Mouse (Mus musculus) neutrophil, adult 5-6 weeks (primary cell): ENCODE data around the gene Pgghg. TPM values are rescaled to one million over a fixed set of nuclear protein-coding genes. Genes with fewer than 3 reads are reported as not detected.
"Not testable (repeated sequence)": the region's sequence is repeated elsewhere in the genome, so short reads cannot be mapped to it uniquely, and the experiment has no call there.

Experiments
- ATAC-seq: fragments of 151-379, 151-347 bp; 2 replicates; pipeline ENCODE4 v1.8.0; 2017; ENCODE audit warnings: mild to moderate bottlenecking, moderate TSS enrichment; ENCODE audit not compliant: insufficient number of reproducible peaks, poor library complexity, low FRiP score, severe bottlenecking; ENCODE audit errors: extremely low read depth
- total RNA-seq: library from RNA; stranded (forward); fragments of 200-1000 nt; gene quantifications from 2 replicates; pipeline ENCODE4 v1.2.3, GENCODE M21; 2017

Gene Pgghg
- total RNA-seq, 1 experiment from 2014 or later: 15.0 TPM

DNA sequence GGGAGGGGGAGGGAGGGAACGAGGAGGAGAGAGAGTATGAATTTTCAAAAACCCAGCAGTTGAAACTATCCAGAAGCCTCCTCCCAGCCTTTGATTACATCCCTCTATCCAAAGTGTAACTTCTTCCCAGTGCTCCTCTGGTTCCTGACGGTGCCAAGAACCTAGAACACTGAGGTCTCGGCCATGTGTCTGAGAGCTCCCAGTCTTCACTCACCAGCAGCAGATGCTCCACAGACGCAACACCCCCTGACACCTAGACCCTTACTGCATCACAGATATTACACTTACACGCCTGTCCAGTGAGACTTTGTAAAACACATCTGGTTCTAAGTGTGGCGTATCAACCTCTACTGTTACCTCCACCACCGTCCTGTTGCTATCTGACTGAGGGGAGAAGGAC, 11.2 kb downstream of the Pgghg start:
- ATAC-seq: no peak

DNA sequence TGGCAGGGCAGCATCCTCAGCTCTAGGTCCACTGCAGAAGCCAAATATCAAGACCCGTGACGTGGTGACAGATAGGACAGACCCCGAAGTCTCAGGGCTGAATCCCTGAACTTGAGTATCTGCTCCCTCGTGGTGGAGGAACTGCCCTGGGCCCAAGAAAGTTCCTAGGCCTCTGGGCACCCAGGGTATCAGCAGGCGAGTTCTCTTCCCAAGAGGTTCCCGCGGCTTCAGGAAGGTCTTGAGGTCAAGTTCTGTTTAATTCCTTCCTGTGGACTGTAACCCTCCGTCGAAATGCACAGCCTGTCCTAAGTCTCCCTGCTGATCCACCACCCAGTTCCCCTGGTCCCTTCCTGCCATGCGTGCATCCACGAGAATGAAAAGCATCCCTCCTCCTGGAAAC, 11.9 kb downstream of the Pgghg start:
- no peak for ATAC-seq

DNA sequence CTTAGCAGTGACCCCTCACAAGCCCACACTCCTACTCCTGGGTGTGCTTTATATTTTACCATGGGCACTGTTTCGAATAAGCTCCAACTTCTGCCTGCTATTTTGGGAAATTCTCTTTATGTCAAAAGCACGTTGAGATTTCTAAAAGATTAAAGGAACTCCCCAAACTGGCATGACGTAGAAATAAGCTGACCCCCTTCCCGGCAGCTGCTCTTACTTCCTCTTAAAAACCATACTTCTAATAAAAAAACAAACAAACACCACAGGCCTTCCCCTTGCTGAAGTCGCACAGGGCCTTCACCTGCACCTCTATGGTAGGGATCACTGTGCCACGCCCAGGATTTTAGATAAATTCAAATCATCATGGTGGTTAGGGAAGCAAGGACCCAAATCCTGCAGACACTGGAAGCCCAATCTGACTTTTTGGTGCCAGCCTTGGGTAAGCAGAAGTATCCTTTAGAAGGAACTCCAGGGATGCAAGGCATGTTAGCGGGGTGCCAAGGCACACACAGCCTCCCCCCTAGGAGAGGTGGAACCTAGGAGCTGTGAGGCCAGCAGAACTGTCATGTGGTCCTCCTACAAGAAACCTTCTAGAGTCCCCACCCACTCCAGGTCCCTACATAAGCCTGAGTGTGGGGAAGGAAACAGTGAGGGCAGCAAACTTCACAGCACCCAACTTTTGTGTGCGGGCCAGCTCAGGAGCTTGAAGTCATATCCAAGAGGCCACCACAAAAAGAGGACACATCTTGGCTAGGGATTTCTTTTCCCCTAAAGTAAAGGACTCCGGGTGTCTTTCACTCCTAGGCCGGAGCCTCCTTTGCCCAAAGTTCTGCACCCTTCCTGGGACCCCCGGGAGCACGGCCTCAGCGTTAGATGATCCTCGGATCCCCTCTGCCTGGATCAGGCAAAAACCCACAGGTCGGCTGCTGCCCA, 12.9 kb downstream of the Pgghg start:
- ATAC-seq: peak; percentile 64

DNA sequence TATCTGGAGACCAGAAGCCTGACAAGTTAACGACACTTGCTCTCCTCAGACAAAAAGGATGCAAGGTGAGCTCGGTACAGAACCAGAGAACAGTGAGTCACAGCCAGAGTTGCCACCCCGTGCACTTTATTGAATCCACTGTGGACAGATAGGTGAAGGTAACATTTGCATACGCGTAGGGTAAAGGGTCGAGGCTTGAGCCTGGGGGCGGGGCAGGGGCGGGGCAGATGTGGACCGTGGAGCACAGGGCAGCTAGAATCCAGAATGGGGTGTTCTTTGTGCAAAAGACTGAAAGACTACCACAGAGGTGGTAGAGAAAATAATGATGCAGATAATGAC, 13.5 kb downstream of the Pgghg start:
- peak; percentile 16; the same call in 1 of the 2 replicates for ATAC-seq

DNA sequence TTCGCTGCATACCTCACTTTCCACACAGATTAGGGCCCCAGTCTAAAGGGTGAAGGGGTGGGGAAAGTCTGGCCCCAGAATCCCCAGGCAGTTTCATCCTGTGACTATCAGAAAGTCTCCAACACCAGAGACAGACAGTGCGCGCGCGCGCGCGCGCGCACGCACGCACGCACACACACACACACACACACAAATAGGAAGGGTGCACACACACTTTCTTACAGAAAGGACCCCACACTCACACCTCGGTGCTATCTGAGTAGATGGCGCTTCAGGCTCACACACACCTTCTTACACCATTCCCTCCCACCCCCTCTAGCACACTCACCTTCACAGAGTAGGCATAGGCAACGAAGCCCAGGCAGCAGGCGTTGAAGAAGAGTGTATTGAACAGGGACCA, 14.2 kb downstream of the Pgghg start:
- ATAC-seq: no peak

DNA sequence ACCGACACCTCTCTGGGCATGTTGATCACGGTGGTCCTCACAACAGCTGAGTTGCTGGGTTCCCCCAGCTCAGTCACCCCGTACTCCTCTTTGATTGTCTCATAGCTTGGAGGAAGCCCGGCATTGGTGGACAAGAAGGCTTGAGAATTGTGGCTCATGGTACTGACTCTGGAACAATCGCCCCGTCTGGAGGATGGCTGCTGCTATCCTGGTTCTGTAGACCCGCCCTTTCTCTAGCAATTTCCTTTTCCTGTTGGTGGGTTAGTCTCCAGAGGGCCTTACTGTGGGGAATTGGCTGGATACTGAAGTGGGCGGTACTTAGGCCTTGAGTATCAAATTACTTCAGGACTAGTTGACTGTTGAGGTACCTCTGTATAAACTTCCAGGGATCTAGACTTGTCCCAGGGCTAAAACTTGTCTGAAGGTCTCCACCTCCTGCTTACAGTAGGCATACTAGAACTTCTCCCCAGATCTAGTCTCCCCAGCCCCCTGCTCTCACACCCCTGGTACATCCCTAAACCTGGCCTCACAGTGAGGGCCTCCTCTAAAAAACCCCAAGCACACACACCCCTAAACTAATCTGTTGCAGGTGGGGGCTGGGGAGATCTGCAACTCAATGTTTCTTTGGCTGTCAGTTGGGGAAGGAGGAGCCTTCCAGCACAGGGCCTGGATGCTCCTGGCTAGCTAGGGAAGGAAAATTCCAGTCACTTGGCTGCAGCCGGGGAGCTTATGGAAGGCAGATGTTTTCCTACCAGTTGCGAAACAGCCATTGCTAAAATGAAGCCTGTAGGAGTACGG, 14.8 kb downstream of the Pgghg start, which contains the start of the genes Gm45717 and Ifitm2:
Gm45717 (minus strand) TSS at position 180 of the 798 bp plus-strand sequence.
Ifitm2 (minus strand) TSS at position 230 of the 798 bp plus-strand sequence.
- ATAC-seq: peak; percentile 21; the same call in 1 of the 2 replicates

DNA sequence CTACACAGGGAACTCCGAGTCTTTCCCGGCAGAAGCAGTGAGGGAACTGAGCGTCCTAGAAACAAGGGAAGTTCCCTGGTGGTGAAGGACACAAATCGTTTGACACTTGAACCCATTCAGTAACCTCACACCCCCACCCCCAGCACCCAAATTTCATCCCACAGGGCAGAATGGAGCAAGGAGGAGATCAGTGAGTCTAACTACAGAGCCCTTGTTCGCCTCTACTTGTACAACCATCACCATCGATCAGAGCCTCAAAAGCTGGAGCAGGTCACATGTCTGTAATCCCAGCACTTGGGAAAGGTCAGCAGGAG, 15.3 kb downstream of the Pgghg start:
- ATAC-seq: no peak

DNA sequence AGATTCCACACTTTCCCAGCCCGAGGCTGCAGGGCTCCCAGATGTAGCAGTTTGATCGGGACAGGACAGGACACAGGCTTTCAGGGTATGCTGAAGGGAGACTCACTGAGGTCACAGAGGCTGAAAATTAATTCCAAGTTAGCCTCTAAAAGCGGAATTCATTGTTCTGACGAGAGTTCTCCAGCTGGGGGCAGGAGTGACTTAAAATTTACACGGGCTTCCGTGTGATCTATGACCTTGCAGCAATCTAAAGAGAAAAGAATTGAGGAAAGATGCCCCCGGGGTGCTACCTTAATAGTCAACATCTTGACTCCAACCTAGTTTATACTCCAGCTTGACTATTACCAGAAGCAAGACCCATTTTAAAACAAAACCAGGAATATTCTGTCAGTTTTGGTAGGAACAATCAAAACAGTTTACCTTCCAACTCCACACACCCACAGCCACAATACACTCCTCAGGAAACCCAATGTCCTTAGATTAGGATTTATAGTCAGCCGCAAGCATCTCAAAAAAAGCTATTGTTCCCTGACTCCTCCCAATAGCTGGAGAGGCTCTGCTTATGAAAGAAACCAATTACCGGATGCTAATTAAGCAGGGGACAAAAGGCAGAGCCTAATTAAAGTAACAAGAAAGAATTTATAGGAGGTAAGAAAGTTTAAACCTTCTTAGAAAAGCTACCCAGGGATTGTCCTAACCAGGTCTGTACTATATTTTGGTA, 18.1 kb downstream of the Pgghg start:
- ATAC-seq: peak; percentile 28; the same call in 1 of the 2 replicates

DNA sequence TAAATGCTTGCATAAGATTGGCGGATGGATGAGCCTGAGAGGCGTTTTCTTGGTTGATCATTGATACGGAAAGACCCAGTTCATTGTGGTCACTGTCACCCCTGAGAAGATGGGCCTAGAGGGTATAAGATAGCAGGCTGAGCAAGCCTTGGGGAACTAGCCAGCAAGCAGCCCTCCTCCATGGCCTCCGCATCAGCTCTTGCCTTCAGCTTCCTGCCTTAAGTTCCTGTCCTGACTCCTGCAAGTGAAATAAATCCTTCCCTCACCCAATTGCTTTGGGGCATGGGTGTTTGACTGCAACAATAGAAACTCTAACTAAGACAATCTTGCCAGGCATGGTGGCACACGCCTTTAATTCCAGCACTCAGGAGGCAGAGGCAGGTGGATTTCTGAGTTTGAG, 18.8 kb downstream of the Pgghg start:
- no peak for ATAC-seq

DNA sequence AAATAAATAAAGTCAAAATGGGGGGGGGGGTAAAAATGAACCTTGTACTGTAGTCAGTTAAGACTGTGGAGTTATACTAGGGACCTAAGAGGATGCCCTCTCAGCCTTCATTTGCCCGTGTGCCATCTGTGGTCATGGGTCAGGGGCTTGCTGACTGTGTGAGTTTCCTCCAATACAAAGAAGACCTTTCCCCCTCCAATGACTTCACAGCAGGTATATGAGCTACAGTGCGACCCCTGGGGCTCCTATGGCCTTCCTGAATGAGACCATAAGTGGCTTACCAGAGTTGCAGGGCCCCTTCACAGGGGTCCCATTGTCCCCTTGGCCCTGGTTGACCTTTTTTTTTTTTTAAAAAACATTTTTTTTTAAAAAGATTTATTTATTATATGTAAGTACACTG, 20.2 kb downstream of the Pgghg start:
- no peak for ATAC-seq

DNA sequence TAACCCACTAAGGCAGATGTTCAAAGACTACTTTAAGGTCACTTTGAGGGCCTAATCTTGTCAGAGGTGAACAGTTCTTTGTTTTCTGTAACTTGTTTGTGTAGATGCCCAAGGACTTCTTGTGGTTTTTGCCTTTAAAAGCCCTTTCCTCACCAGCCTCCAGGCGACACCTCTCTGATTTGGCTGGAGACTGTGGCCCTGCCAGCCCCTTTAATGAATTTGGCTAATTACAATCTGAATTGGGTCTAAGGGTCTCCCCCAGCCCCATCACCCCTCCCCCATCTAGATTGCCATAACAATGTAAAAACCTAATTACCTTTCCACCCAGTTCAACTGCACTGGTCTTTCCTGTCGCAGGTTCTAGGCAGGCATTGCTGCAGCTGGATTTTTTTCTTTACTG, 21.5 kb downstream of the Pgghg start:
- no peak for ATAC-seq

DNA sequence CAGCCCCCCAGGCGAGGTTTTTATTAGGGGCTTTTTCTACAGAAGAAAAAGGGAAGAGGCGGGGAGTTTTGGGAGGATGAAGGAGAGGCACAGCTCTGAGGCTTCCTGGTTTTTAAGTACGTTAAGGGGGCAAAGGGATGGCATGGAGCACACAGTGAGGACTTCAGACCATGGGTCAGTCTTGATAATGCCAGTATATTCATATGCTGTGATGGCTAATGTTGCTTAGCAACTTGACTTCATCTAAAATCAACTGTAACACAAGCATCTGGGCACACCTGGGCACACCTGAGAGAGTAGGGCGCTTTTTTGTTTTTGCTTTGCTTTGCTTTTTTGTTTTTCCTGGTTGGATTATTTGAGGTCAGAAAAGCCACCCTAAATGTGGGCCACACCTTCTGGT, 25.7 kb downstream of the Pgghg start, which contains the start of gene Ifitm1:
Ifitm1 (plus strand) TSS at position 301 of the 400 bp plus-strand sequence.
- no peak for ATAC-seq

DNA sequence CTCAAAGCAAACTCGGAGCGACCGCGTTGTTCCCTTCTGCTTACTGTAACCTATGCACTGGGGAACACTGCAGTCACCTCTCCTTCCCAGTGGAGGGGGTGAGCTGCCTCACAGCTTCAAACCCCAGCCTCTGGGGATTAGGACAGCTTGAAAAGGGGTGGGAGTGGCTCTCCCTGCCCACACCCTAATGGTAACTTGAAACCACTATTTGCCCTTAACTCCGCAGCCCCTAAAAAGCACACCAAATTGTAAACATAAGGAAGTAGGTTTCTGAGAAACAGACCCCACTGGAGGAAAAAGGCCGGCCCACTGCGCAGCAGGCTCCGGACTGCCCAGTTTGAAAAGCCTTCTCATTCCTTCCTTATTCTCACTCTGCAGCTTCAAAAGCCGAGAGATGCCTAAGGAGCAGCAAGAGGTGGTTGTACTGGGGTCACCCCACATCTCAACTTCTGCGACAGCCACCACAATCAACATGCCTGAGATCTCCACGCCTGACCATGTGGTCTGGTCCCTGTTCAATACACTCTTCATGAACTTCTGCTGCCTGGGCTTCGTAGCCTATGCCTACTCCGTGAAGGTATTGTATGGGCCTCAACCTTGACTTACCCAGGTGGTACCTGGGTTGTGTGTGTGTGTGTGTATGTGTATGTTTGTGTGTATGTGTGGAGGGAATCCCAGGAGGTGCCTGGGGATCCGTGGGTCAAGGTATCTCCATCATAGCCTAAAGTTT, 26.8 kb downstream of the Pgghg start:
- peak; percentile 50 for ATAC-seq

DNA sequence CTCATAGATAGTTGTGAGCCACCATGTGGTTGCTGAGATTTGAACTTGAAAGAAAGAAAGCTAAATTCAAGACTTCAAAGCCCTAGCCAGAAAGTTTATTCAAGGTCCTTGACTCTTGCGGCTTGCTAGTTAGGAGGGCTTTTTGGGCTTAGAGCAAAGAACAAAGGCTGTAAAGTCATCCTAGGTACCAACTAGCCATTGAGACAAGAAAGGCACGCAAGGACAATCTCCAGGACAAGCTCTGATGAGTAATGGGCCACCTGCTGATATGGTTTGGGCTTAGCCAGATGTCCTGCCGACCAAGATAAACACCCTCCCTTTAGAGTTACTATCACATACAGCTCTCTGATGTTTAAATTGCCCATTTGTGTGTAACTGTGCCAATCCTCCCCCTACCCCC, 27.5 kb downstream of the Pgghg start:
- not testable (repeated sequence) for ATAC-seq

DNA sequence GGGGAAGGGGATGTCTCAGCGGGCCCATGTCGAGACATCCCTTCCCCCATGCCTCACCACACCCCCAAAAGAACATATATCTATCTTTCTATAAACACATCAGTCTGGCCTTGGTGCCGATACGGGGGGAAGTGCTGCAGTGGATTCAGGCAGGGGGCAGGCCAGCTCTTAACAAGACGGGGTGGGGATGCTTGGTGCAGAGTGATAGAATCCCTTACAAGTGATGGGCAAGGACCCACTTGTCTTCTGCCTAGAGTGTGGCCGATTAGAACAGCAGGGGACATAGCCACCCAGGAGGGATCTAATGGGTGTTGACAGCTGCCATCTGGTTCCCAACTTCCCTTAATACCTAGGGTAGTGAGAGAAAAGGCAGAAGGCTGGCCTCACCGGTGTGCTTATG, 29.7 kb downstream of the Pgghg start:
- ATAC-seq: no peak

DNA sequence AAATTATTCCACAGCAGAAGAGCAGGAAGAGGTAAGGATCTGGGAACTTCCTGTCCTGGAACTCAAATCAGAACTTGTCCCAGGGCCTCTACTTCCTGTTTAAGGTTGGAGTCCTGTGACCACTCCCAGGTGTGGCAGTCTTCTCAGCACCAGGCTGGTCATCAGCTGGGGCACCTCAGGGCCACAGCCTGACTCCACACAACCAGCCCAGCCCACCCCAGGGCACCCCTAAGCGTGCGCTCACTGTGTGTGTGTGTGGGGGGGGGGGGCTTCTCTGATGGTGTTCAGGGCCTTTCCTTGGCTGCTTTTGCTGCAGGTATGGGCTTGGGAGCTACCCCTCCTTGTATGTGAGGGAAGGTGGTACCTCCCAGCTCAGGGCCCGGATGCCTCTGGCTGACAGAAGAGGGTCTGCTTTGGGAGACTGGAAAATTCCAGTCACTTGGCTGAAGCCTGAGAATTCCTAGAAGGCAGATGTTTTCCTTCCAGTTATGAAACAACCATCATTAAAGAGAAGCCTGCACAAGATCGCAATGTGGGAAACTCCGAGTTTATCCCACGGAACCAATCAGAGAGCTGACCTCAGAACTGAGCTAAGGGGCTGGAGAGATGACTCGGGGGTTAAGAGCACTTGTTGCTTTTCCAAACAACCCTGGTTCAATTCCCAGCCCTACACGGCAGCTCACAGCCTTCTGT, 30.4 kb downstream of the Pgghg start:
- no peak for ATAC-seq

DNA sequence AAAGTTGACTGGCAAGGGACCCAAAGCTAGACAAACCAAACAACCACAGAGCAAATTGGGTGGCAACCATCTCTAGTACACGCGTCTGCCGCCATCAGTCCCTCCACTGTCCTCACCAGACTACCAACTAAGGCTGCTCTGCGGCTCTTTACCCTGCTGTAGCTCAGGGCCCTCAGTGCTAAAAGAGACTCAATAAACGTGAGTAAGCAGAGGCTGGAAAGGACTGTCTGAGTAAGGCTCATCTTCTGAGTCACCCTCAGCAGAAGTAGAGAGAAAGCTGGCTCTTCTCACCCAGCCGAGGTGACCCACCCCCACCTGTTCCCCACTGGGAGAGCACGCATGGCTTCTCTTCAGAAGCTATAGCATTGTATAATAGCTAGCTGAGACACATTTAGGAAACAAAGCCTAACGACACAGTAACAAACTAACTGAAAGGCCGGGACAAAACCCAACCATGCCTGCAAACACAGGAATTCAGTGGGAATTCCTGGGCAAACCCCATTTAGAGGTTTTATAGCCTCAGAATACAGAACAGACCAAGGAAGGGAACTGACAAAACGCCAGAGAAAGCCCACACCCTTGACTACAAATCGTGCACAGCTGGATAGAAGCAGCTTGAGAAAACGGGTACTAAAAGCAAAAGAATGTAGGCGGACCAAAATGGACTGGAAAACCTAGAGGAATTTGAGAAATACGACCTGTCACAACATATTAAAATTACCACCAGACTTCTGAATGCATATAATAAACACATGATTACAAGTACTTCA, 32.4 kb downstream of the Pgghg start:
- no peak for ATAC-seq
